Mouse (Mus musculus) cerebellum, adult 2 months (tissue): ENCODE results near the gene Fam155a. TPM values are rescaled to one million over a fixed set of nuclear protein-coding genes. Genes with fewer than 3 reads are reported as not detected.

ENCODE experiments used
- DNase-seq, 2 experiments: peaks; one replicate each; pipeline ENCODE4 v3.0.0; 2021
- H3K27ac ChIP-seq: fragments of 200-500 bp; 2 replicates; pipeline ENCODE4 v1.5.1; 2012; ENCODE audit warnings: low read length, control low read depth, inconsistent platforms; ENCODE audit not compliant: insufficient read depth
- H3K27me3 ChIP-seq: fragments of 200-500 bp; 2 replicates; pipeline ENCODE4 v1.6.1; 2012; ENCODE audit warnings: inconsistent platforms, mild to moderate bottlenecking, low read length, moderate library complexity; ENCODE audit not compliant: control insufficient read depth, insufficient read depth
- H3K4me1 ChIP-seq: fragments of 200-500 bp; 2 replicates; pipeline ENCODE4 v1.6.1; 2011; ENCODE audit warnings: low read length; ENCODE audit not compliant: control insufficient read depth, insufficient read depth
- H3K4me3 ChIP-seq: fragments of 200-500 bp; replicated peaks from 2 replicates; pipeline ENCODE3; 2011; ENCODE audit warnings: mild to moderate bottlenecking, low read depth, low read length, control low read depth; ENCODE audit not compliant: insufficient read depth
- CTCF ChIP-seq: fragments of 200-500 bp; IDR thresholded peaks from 2 replicates; pipeline ENCODE4 v1.5.1; 2011; ENCODE audit warnings: low read depth, mild to moderate bottlenecking, control low read depth, low read length, moderate library complexity, borderline replicate concordance; ENCODE audit not compliant: insufficient read depth
- POLR2A ChIP-seq: fragments of 200-500 bp; IDR thresholded peaks from 2 replicates; pipeline ENCODE4 v1.6.1; 2011; ENCODE audit warnings: low read length, control low read depth, borderline replicate concordance; ENCODE audit not compliant: insufficient read depth
- WGBS: fragments of 180-500 bp; shearing (Covaris S2); methylation state at CpG from one replicate; pipeline ENCODE4 v1.1.7; 2018; 5-methylcytosine and 5-hydroxymethylcytosine counted together
- polyA plus RNA-seq: library from polyadenylated mRNA; depleted of rRNA; stranded (reverse); fragments of >200 nt; gene quantifications from 2 replicates; pipeline ENCODE4 v1.2.3, GENCODE M21; 2012

Fam155a gene
- polyA plus RNA-seq, 1 experiment, result 58.5 TPM

GRCm38 (mm10) chr8:9435501-9435900 lies 335.5 kb downstream of the Fam155a start:
- H3K27me3 ChIP-seq, result no peaks in the 10 kb centered on the region
- H3K4me3 ChIP-seq, result peak overlapping the region; percentile 3
- H3K27ac ChIP-seq, result no peak overlapping the region
- peaks cover 5% of the 10 kb centered on the region; the same call in 1 of the 2 replicates for H3K4me1 ChIP-seq
- no peak for TF ChIP-seq CTCF
- peak; percentile 53 to 56 for DNase-seq
- 43% methylated on average over 10 of the region's 10 CpGs for WGBS

GRCm38 (mm10) chr8:9432635-9433372 lies 338.2 kb downstream of the Fam155a start:
- Histone ChIP-seq H3K4me1 (peaks cover 10% of the 10 kb centered on the region; the same call in 1 of the 2 replicates), H3K27me3 (no peaks in the 10 kb centered on the region), H3K4me3 (no peak overlapping the region), H3K27ac (no peak overlapping the region)
- TF ChIP-seq CTCF (no peak), POLR2A (no peak)
- 81% methylated on average over 11 of the region's 11 CpGs for WGBS
- DNase-seq, result no peak

- Histone ChIP-seq H3K4me3 (no peak overlapping the region), H3K4me1 (peaks cover 5% of the 10 kb centered on the region; the same call in 1 of the 2 replicates), H3K27me3 (no peaks in the 10 kb centered on the region), H3K27ac (no peak overlapping the region)
- 37% methylated on average over 4 of the region's 4 CpGs for WGBS
- TF ChIP-seq POLR2A, result no peak
- no peak for TF ChIP-seq CTCF
- DNase-seq, result peak; percentile 50 to 69
Measured at GRCm38 (mm10) chr8:9428846-9429245, 342.1 kb downstream of the Fam155a start.

- Histone ChIP-seq H3K27ac (no peak overlapping the region), H3K4me1 (peaks cover 5% of the 10 kb centered on the region), H3K4me3 (no peak overlapping the region), H3K27me3 (no peaks in the 10 kb centered on the region)
- no peak for DNase-seq
- 91% methylated on average over 2 of the region's 2 CpGs for WGBS
- no peak for TF ChIP-seq POLR2A
- no peak for TF ChIP-seq CTCF
Measured at GRCm38 (mm10) chr8:9424069-9424468, 346.9 kb downstream of the Fam155a start.

GRCm38 (mm10) chr8:9423590-9423989 lies 347.4 kb downstream of the Fam155a start:
- H3K27ac ChIP-seq, result no peak overlapping the region
- no peak for DNase-seq
- peaks cover 3% of the 10 kb centered on the region for H3K4me1 ChIP-seq
- H3K4me3 ChIP-seq, result no peak overlapping the region
- TF ChIP-seq CTCF (no peak), POLR2A (no peak)
- 47% methylated on average over 5 of the region's 5 CpGs for WGBS
- no peaks in the 10 kb centered on the region for H3K27me3 ChIP-seq

GRCm38 (mm10) chr8:9423184-9423583 lies 347.8 kb downstream of the Fam155a start:
- no peak overlapping the region for H3K27ac ChIP-seq

GRCm38 (mm10) chr8:9418856-9419800 lies 351.8 kb downstream of the Fam155a start:
- Histone ChIP-seq H3K27ac (no peak overlapping the region), H3K27me3 (no peaks in the 10 kb centered on the region), H3K4me1 (peaks cover 3% of the 10 kb centered on the region), H3K4me3 (no peak overlapping the region)
- WGBS, result 55% methylated on average over 10 of the region's 10 CpGs
- peak; percentile 30 to 50 for DNase-seq
- no peak for TF ChIP-seq CTCF
- TF ChIP-seq POLR2A, result no peak

More at GRCm38 (mm10) chr8:9423184-9423583, 347.8 kb downstream of the Fam155a start:
- Histone ChIP-seq H3K27me3 (no peaks in the 10 kb centered on the region), H3K4me3 (no peak overlapping the region), H3K4me1 (peaks cover 3% of the 10 kb centered on the region)
- TF ChIP-seq POLR2A, result no peak
- TF ChIP-seq CTCF, result no peak
- WGBS, result 80% methylated on average over 2 of the region's 2 CpGs
- no peak for DNase-seq
